Mouse (Mus musculus) adrenal gland, postnatal 14 days (tissue): ENCODE measurements at regions not wholly inside any gene's neighbourhood (a gene's known extent, or its start where the extent isn't known, plus 50 kb on each side); places are given as distances from the start of the nearest gene placed in this dataset.

ENCODE experiments used
- DNase-seq: peaks from one replicate; pipeline ENCODE4 v3.0.0; 2021; ENCODE audit warnings: mixed read lengths

- no peak for DNase-seq
Measured at GRCm38 (mm10) chr6:94336168-94336567, 52.5 kb upstream of the Magi1 start.
